ENCODE assay signal across 11 mouse cellular contexts in genomic region chr7:100520204-100520603, GRCm38 (mm10). TPM values are rescaled to one million over a fixed set of nuclear protein-coding genes. Genes with fewer than 3 reads are reported as not detected.
"Had no signal": no experiment of that assay in that cellular context is flagged by ENCODE, and none has a peak within 500 bp of the region (broad histone marks: within the 10 kb centered on the region; RNA-seq: fewer than 3 reads in every experiment).

No protein-coding gene starts in this region.

- H3K36me3 ChIP-seq: limb, embryonic 10.5 days; limb, embryonic 13.5 days; liver, embryonic 12.5 days; liver, embryonic 15.5 days; lung, embryonic 15.5 days; midbrain, embryonic 12.5 days; midbrain, embryonic 15.5 days; neural tube, embryonic 13.5 days had no signal

- H3K27ac ChIP-seq: limb, embryonic 10.5 days; limb, embryonic 13.5 days; liver, embryonic 12.5 days; liver, embryonic 15.5 days; lung, embryonic 15.5 days; midbrain, embryonic 12.5 days; midbrain, embryonic 15.5 days; neural tube, embryonic 13.5 days had no signal

- H3K27me3 ChIP-seq: limb, embryonic 13.5 days; liver, embryonic 12.5 days; lung, embryonic 15.5 days; midbrain, embryonic 12.5 days; midbrain, embryonic 15.5 days; neural tube, embryonic 13.5 days had no signal

- H3K4me3 ChIP-seq: limb, embryonic 10.5 days; limb, embryonic 13.5 days; liver, embryonic 12.5 days; liver, embryonic 15.5 days; lung, embryonic 15.5 days; midbrain, embryonic 12.5 days; midbrain, embryonic 15.5 days; myocyte; neural tube, embryonic 13.5 days had no signal

- H3K9me3 ChIP-seq: limb, embryonic 10.5 days; limb, embryonic 13.5 days; liver, embryonic 12.5 days; liver, embryonic 15.5 days; lung, embryonic 15.5 days; midbrain, embryonic 12.5 days; midbrain, embryonic 15.5 days; neural tube, embryonic 13.5 days had no signal

- H3K9ac ChIP-seq: limb, embryonic 13.5 days; liver, embryonic 12.5 days; liver, embryonic 15.5 days; lung, embryonic 15.5 days; midbrain, embryonic 12.5 days; midbrain, embryonic 15.5 days; neural tube, embryonic 13.5 days had no signal

- ATAC-seq: liver, embryonic 12.5 days had no signal

- H3K4me1 ChIP-seq: limb, embryonic 10.5 days; limb, embryonic 13.5 days; liver, embryonic 12.5 days; midbrain, embryonic 12.5 days; midbrain, embryonic 15.5 days; neural tube, embryonic 13.5 days had no signal

- H3K4me2 ChIP-seq: liver, embryonic 12.5 days; liver, embryonic 15.5 days; midbrain, embryonic 12.5 days; midbrain, embryonic 15.5 days; neural tube, embryonic 13.5 days had no signal

RNA-seq across cellular contexts. Expression of gene Ucp3, which starts 47.4 kb away (rescaled TPM):
- total RNA-seq: monocyte, adult 5-6 weeks; neutrophil, adult 5-6 weeks had no signal
- polyA plus RNA-seq: limb, embryonic 10.5 days; midbrain, embryonic 12.5 days; midbrain, embryonic 15.5 days; neural tube, embryonic 13.5 days had no signal
